Comparison of ENCODE assay signal across 10 mouse cellular contexts in genomic region chr11:119157377-119158189, GRCm38 (mm10).
A peak's percentile ranks its signal among the peaks of the same experiment; 100 is the strongest.
DNase-seq lines count a peak whose midpoint lies in the region; ATAC-seq lines count a peak whose summit lies in the region.
"Had no signal": no experiment of that assay in that cellular context is flagged by ENCODE, and none has a peak within 500 bp of the region (broad histone marks: within the 10 kb centered on the region; RNA-seq: fewer than 3 reads in every experiment).

No protein-coding gene starts in this region.

- peak overlapping the region; percentile 20; the same call in 1 of the 2 replicates for H3K9ac ChIP-seq in neural tube, embryonic 11.5 days (ENCODE audit: low read length)
- H3K9ac ChIP-seq in limb, embryonic 15.5 days, result no peak overlapping the region
- H3K9ac ChIP-seq: lung, embryonic 14.5 days had no signal

- peaks cover 2% of the 10 kb centered on the region; the same call in 1 of the 2 replicates for H3K36me3 ChIP-seq in neural tube, embryonic 11.5 days (ENCODE audit: control insufficient read depth, insufficient read depth, low read length)
- H3K36me3 ChIP-seq in limb, embryonic 15.5 days, result peaks cover 36% of the 10 kb centered on the region

- peak; percentile 42 for DNase-seq in neural tube, embryonic 11.5 days (ENCODE audit: low spot score)
- no peak for DNase-seq in neural tube, embryonic 10.5 days (ENCODE audit: extremely low spot score, low spot score)
- DNase-seq in forelimb bud, embryonic 11.5 days (ENCODE audit: low read depth, low spot score), result peak; percentile 66
- DNase-seq in adrenal gland, adult 18-20 months (ENCODE audit: low spot score in 2 of 2), result no peak
- DNase-seq in urinary bladder, adult 2 months (ENCODE audit: low spot score), result no peak
- no peak for DNase-seq in right cerebral cortex, postnatal 14 days
- DNase-seq: gastrocnemius, adult 2 months; lung, embryonic 14.5 days had no signal

- H3K27ac ChIP-seq in neural tube, embryonic 11.5 days (ENCODE audit: low read depth, low read length), result 0 out of 2 replicates have a peak overlapping the region, but pooled peaks have one; percentile 58
- H3K27ac ChIP-seq in limb, embryonic 15.5 days, result no peak overlapping the region
- H3K27ac ChIP-seq: gastrocnemius, adult 2 months had no signal

- peaks cover 27% of the 10 kb centered on the region for H3K4me1 ChIP-seq in neural tube, embryonic 11.5 days (ENCODE audit: control insufficient read depth, insufficient read depth, low read length)
- H3K4me1 ChIP-seq in limb, embryonic 15.5 days, result peaks cover 41% of the 10 kb centered on the region

- 15% methylated on average over 20 of the region's 20 CpGs for WGBS in neural tube, embryonic 11.5 days
- WGBS in limb, embryonic 15.5 days, result 29% methylated on average over 20 of the region's 20 CpGs

- H3K27me3 ChIP-seq in neural tube, embryonic 11.5 days (ENCODE audit: control insufficient read depth, insufficient read depth, low read length), result no peaks in the 10 kb centered on the region; the same call in 1 of the 2 replicates
- peaks cover 5% of the 10 kb centered on the region; the same call in 1 of the 2 replicates for H3K27me3 ChIP-seq in limb, embryonic 15.5 days

- peak overlapping the region; percentile 22 for H3K4me2 ChIP-seq in neural tube, embryonic 11.5 days (ENCODE audit: low read depth)
- peak overlapping the region; percentile 2; the same call in 1 of the 2 replicates for H3K4me2 ChIP-seq in limb, embryonic 15.5 days
- H3K4me2 ChIP-seq: lung, embryonic 14.5 days had no signal

- ATAC-seq in neural tube, embryonic 11.5 days (ENCODE audit: insufficient read depth, low FRiP score, low TSS enrichment), result 0 out of 2 replicates have a peak, but pooled peaks have one; percentile 4
- ATAC-seq in limb, embryonic 15.5 days (ENCODE audit: insufficient number of reproducible peaks, low FRiP score, low TSS enrichment, low read depth), result no peak
- ATAC-seq: intestine, postnatal 0 days had no signal

- H3K4me3 ChIP-seq in neural tube, embryonic 11.5 days (ENCODE audit: low read depth, low read length), result no peak overlapping the region
- H3K4me3 ChIP-seq in limb, embryonic 15.5 days, result no peak overlapping the region
- H3K4me3 ChIP-seq: gastrocnemius, adult 2 months had no signal

- no peaks in the 10 kb centered on the region for H3K9me3 ChIP-seq in neural tube, embryonic 11.5 days (ENCODE audit: control insufficient read depth, low read length)
- H3K9me3 ChIP-seq in limb, embryonic 15.5 days, result no peaks in the 10 kb centered on the region

Comparison
In these comparisons a context has a peak if more than half of its experiments do, and no peak if none do; other contexts are left out.
1. DNase-seq: peak in neural tube, embryonic 11.5 days (single experiment) and forelimb bud, embryonic 11.5 days (single experiment); none in neural tube, embryonic 10.5 days (single experiment), adrenal gland, adult 18-20 months (0 of 2), urinary bladder, adult 2 months (single experiment) and right cerebral cortex, postnatal 14 days (single experiment).